Mouse (Mus musculus): ENCODE results near the gene Hmg20a. TPM values are rescaled to one million over a fixed set of nuclear protein-coding genes. Genes with fewer than 3 reads are reported as not detected.

The Hmg20a gene
- polyA plus RNA-seq, 1 experiment from 2014 or later: 74.7 TPM

GRCm38 (mm10) chr9:56412716-56413115 is 5.7 kb upstream of the Hmg20a start:
- no peak overlapping the region for H3K9ac ChIP-seq (ENCODE audit: low read length)
- H3K27me3 ChIP-seq (ENCODE audit: control insufficient read depth, insufficient read depth, low read length): no peaks in the 10 kb centered on the region
- H3K36me3 ChIP-seq (ENCODE audit: control insufficient read depth, insufficient read depth, low read length): no peaks in the 10 kb centered on the region
- DNase-seq (ENCODE audit: low spot score): no peak
- no peak overlapping the region for H3K4me3 ChIP-seq (ENCODE audit: low read depth, low read length)
- no peaks in the 10 kb centered on the region for H3K4me1 ChIP-seq (replicated peaks; ENCODE audit: control insufficient read depth, insufficient read depth, low read length)
- H3K9me3 ChIP-seq (ENCODE audit: control insufficient read depth, low read length): no peaks in the 10 kb centered on the region
- no peak overlapping the region for H3K27ac ChIP-seq (ENCODE audit: low read depth, low read length)
- ATAC-seq (replicated peaks; ENCODE audit: low FRiP score): no peak
- WGBS: 77% methylated on average over 1 of the region's 1 CpGs
- H3K4me2 ChIP-seq (ENCODE audit: low read depth, low read length, severe bottlenecking): no peak overlapping the region

DNA sequence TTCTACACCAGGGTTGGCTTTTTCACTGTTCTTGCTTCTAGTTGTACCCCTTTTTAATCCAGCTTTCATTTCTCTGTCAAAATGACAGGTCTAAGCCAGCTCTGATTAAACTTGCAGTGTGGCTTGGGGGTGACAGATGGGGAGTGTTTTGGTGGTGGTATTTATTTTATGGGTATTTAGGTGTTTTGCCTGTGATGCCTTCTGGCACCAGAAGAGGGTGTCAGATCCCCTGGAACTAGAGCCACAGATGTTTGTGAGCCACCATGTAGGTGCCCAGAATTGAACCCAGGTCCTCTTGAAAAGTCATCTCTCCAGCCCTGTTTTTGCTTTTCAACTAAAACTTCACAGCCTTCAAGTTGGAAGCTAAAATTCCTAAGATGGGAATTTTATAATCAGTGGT is 4.1 kb upstream of the Hmg20a start:
- Histone ChIP-seq H3K27ac (ENCODE audit: low read depth, low read length) (no peak overlapping the region), H3K9ac (ENCODE audit: low read length) (no peak overlapping the region), H3K27me3 (ENCODE audit: control insufficient read depth, insufficient read depth, low read length) (no peaks in the 10 kb centered on the region), H3K4me1 (replicated peaks; ENCODE audit: control insufficient read depth, insufficient read depth, low read length) (peaks cover under 1% of the 10 kb centered on the region; the same call in 1 of the 2 replicates), H3K36me3 (ENCODE audit: control insufficient read depth, insufficient read depth, low read length) (no peaks in the 10 kb centered on the region), H3K4me3 (ENCODE audit: low read depth, low read length) (no peak overlapping the region), H3K4me2 (ENCODE audit: low read depth, low read length, severe bottlenecking) (no peak overlapping the region), H3K9me3 (ENCODE audit: control insufficient read depth, low read length) (no peaks in the 10 kb centered on the region)
- no peak for DNase-seq (ENCODE audit: low spot score)
- no peak for ATAC-seq (replicated peaks; ENCODE audit: low FRiP score)

GRCm38 (mm10) chr9:56415393-56415792 is 3.0 kb upstream of the Hmg20a start:
- H3K9me3 ChIP-seq (ENCODE audit: control insufficient read depth, low read length): no peaks in the 10 kb centered on the region
- H3K9ac ChIP-seq (ENCODE audit: low read length): no peak overlapping the region
- H3K27me3 ChIP-seq (ENCODE audit: control insufficient read depth, insufficient read depth, low read length): no peaks in the 10 kb centered on the region
- ATAC-seq (replicated peaks; ENCODE audit: low FRiP score): no peak
- 93% methylated on average over 1 of the region's 1 CpGs for WGBS
- H3K36me3 ChIP-seq (ENCODE audit: control insufficient read depth, insufficient read depth, low read length): no peaks in the 10 kb centered on the region
- H3K4me2 ChIP-seq (ENCODE audit: low read depth, low read length, severe bottlenecking): no peak overlapping the region
- peaks cover 4% of the 10 kb centered on the region; the same call in 1 of the 2 replicates for H3K4me1 ChIP-seq (replicated peaks; ENCODE audit: control insufficient read depth, insufficient read depth, low read length)
- no peak for DNase-seq (ENCODE audit: low spot score)
- H3K4me3 ChIP-seq (ENCODE audit: low read depth, low read length): no peak overlapping the region
- H3K27ac ChIP-seq (ENCODE audit: low read depth, low read length): no peak overlapping the region

GRCm38 (mm10) chr9:56415935-56416607 is 2.3 kb upstream of the Hmg20a start:
- Histone ChIP-seq H3K36me3 (ENCODE audit: control insufficient read depth, insufficient read depth, low read length) (no peaks in the 10 kb centered on the region), H3K4me1 (replicated peaks; ENCODE audit: control insufficient read depth, insufficient read depth, low read length) (peaks cover 4% of the 10 kb centered on the region; the same call in 1 of the 2 replicates), H3K4me3 (ENCODE audit: low read depth, low read length) (no peak overlapping the region), H3K4me2 (ENCODE audit: low read depth, low read length, severe bottlenecking) (no peak overlapping the region), H3K27ac (ENCODE audit: low read depth, low read length) (no peak overlapping the region), H3K9ac (ENCODE audit: low read length) (no peak overlapping the region), H3K27me3 (ENCODE audit: control insufficient read depth, insufficient read depth, low read length) (no peaks in the 10 kb centered on the region), H3K9me3 (ENCODE audit: control insufficient read depth, low read length) (no peaks in the 10 kb centered on the region)
- no peak for ATAC-seq (replicated peaks; ENCODE audit: low FRiP score)
- WGBS: 74% methylated on average over 4 of the region's 4 CpGs
- DNase-seq (ENCODE audit: low spot score): no peak

GRCm38 (mm10) chr9:56417415-56417947 is 928 bp upstream of the Hmg20a start:
- WGBS: 0% methylated on average over 30 of the region's 40 CpGs
- Histone ChIP-seq H3K9ac (ENCODE audit: low read length) (peak overlapping the region; percentile 77), H3K36me3 (ENCODE audit: control insufficient read depth, insufficient read depth, low read length) (no peaks in the 10 kb centered on the region), H3K4me3 (ENCODE audit: low read depth, low read length) (peak overlapping the region; percentile 73), H3K27ac (ENCODE audit: low read depth, low read length) (peak overlapping the region; percentile 72), H3K27me3 (ENCODE audit: control insufficient read depth, insufficient read depth, low read length) (no peaks in the 10 kb centered on the region), H3K4me2 (ENCODE audit: low read depth, low read length, severe bottlenecking) (peak overlapping the region; percentile 74), H3K4me1 (replicated peaks; ENCODE audit: control insufficient read depth, insufficient read depth, low read length) (peaks cover 4% of the 10 kb centered on the region; the same call in 1 of the 2 replicates), H3K9me3 (ENCODE audit: control insufficient read depth, low read length) (no peaks in the 10 kb centered on the region)
- ATAC-seq (replicated peaks; ENCODE audit: low FRiP score) (peak; percentile 52), DNase-seq (ENCODE audit: low spot score) (peak; percentile 90)

DNA sequence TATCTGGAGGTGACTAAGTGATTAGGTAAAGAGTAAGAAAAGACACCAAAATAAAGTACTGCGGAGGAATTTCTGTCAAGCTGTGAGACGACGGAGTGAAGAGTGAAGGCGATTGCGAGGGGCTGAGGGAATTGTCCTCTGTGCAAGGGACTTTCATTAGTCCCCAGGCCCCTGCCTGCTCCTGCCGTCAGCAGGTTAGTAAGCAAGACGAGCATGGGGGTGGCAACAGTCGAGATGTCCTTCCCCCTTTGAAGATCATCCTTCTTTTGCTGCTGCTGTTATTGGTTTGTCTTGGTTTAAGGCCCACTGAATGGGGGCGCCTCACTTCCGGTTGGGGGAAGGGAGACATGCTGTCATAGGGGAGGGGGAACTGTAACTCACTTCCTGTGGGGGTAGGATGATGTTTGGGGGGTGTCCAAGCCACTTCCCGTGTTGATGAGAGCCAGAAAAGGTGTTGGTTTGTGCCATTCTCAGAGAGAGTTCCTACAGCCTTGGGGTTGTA is 380 bp downstream of the Hmg20a start:
- peak overlapping the region; percentile 73 for H3K4me3 ChIP-seq (ENCODE audit: low read depth, low read length)
- DNase-seq (ENCODE audit: low spot score) (peak; percentile 83), ATAC-seq (replicated peaks; ENCODE audit: low FRiP score) (peak; percentile 45)
- H3K36me3 ChIP-seq (ENCODE audit: control insufficient read depth, insufficient read depth, low read length): no peaks in the 10 kb centered on the region
- no peaks in the 10 kb centered on the region for H3K27me3 ChIP-seq (ENCODE audit: control insufficient read depth, insufficient read depth, low read length)
- H3K4me2 ChIP-seq (ENCODE audit: low read depth, low read length, severe bottlenecking): peak overlapping the region; percentile 74
- peak overlapping the region; percentile 44; the same call in 1 of the 2 replicates for H3K27ac ChIP-seq (ENCODE audit: low read depth, low read length)
- peaks cover 4% of the 10 kb centered on the region; the same call in 1 of the 2 replicates for H3K4me1 ChIP-seq (replicated peaks; ENCODE audit: control insufficient read depth, insufficient read depth, low read length)
- H3K9ac ChIP-seq (ENCODE audit: low read length): peak overlapping the region; percentile 56
- no peaks in the 10 kb centered on the region for H3K9me3 ChIP-seq (ENCODE audit: control insufficient read depth, low read length)
- WGBS: 0% methylated on average over 11 of the region's 11 CpGs

DNA sequence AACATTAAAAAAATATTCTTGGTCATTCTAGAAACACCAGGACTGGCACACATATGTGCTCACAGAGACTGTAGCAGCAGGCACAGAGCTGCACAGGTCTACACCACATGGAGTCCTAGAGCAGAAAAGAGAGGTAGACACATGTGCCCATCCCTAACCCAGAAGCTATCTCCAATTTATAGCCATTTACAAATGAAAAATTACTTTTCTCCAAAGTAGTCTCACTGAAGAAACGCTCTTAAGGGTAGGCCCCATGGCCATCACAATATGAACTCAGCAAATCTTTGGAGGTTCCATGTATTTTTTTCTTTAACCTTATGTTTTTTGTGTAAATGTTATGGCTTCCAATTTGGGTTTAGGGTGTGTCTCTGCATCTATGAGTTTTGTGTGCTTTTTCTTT is 1.8 kb downstream of the Hmg20a start:
- H3K9ac ChIP-seq (ENCODE audit: low read length): no peak overlapping the region
- H3K9me3 ChIP-seq (ENCODE audit: control insufficient read depth, low read length): no peaks in the 10 kb centered on the region
- H3K27ac ChIP-seq (ENCODE audit: low read depth, low read length): no peak overlapping the region
- H3K4me3 ChIP-seq (ENCODE audit: low read depth, low read length): no peak overlapping the region
- no peaks in the 10 kb centered on the region for H3K27me3 ChIP-seq (ENCODE audit: control insufficient read depth, insufficient read depth, low read length)
- ATAC-seq (replicated peaks; ENCODE audit: low FRiP score) (no peak), DNase-seq (ENCODE audit: low spot score) (no peak)
- H3K4me1 ChIP-seq (replicated peaks; ENCODE audit: control insufficient read depth, insufficient read depth, low read length): peaks cover 4% of the 10 kb centered on the region; the same call in 1 of the 2 replicates
- no peak overlapping the region for H3K4me2 ChIP-seq (ENCODE audit: low read depth, low read length, severe bottlenecking)
- H3K36me3 ChIP-seq (ENCODE audit: control insufficient read depth, insufficient read depth, low read length): no peaks in the 10 kb centered on the region
- 100% methylated on average over 1 of the region's 1 CpGs for WGBS

- Histone ChIP-seq H3K4me1 (replicated peaks; ENCODE audit: control insufficient read depth, insufficient read depth, low read length) (peaks cover 4% of the 10 kb centered on the region; the same call in 1 of the 2 replicates), H3K27me3 (ENCODE audit: control insufficient read depth, insufficient read depth, low read length) (no peaks in the 10 kb centered on the region), H3K36me3 (ENCODE audit: control insufficient read depth, insufficient read depth, low read length) (no peaks in the 10 kb centered on the region), H3K27ac (ENCODE audit: low read depth, low read length) (no peak overlapping the region), H3K4me3 (ENCODE audit: low read depth, low read length) (no peak overlapping the region), H3K4me2 (ENCODE audit: low read depth, low read length, severe bottlenecking) (no peak overlapping the region), H3K9ac (ENCODE audit: low read length) (no peak overlapping the region), H3K9me3 (ENCODE audit: control insufficient read depth, low read length) (no peaks in the 10 kb centered on the region)
- ATAC-seq (replicated peaks; ENCODE audit: low FRiP score) (no peak), DNase-seq (ENCODE audit: low spot score) (no peak)
- WGBS: 90% methylated on average over 9 of the region's 9 CpGs
These were observed 2.6 kb downstream of the Hmg20a start for GRCm38 (mm10) chr9:56420892-56421601.

All from forebrain, embryonic 11.5 days (tissue).